Mouse (Mus musculus) neural tube, embryonic 11.5 days (tissue): ENCODE results near the gene Cdkal1. TPM values are rescaled to one million over a fixed set of nuclear protein-coding genes. Genes with fewer than 3 reads are reported as not detected.

ENCODE experiments used
- ATAC-seq: fragments of 200-750 bp; cut with Nextera tagmentation; 2 replicates; pipeline ENCODE4 v1.8.0; 2017; ENCODE audit warnings: moderate number of reproducible peaks, mild to moderate bottlenecking, moderate TSS enrichment, moderate library complexity; ENCODE audit not compliant: insufficient read depth, low FRiP score, low TSS enrichment
- DNase-seq: peaks from one replicate; pipeline ENCODE4 v3.0.0-alpha.2; 2015; ENCODE audit warnings: low spot score
- H3K27ac ChIP-seq: fragments of 300-500 bp; sonication (generic); 2 replicates; pipeline ENCODE4 v1.5.1; 2014; ENCODE audit warnings: low read depth, mild to moderate bottlenecking, low read length
- H3K27me3 ChIP-seq: fragments of 300-500 bp; sonication (generic); 2 replicates; pipeline ENCODE4 v1.6.1; 2014; ENCODE audit warnings: mild to moderate bottlenecking, low read length, mixed read lengths; ENCODE audit not compliant: control insufficient read depth, insufficient read depth
- H3K36me3 ChIP-seq: fragments of 300-500 bp; sonication (generic); 2 replicates; pipeline ENCODE4 v1.6.1; 2014; ENCODE audit warnings: mild to moderate bottlenecking, low read length, moderate library complexity, mixed read lengths; ENCODE audit not compliant: control insufficient read depth, insufficient read depth
- H3K4me1 ChIP-seq: fragments of 300-500 bp; sonication (generic); 2 replicates; pipeline ENCODE4 v1.6.1; 2014; ENCODE audit warnings: low read length, mixed read lengths; ENCODE audit not compliant: control insufficient read depth, insufficient read depth
- H3K4me2 ChIP-seq: fragments of 300-500 bp; sonication (generic); 2 replicates; pipeline ENCODE4 v1.6.1; 2014; ENCODE audit warnings: low read depth, mild to moderate bottlenecking, moderate library complexity
- H3K4me3 ChIP-seq: fragments of 300-500 bp; sonication (generic); 2 replicates; pipeline ENCODE4 v1.5.1; 2014; ENCODE audit warnings: low read depth, low read length
- H3K9ac ChIP-seq: fragments of 300-500 bp; sonication (generic); 2 replicates; pipeline ENCODE4 v1.6.1; 2014; ENCODE audit warnings: mild to moderate bottlenecking, low read length
- H3K9me3 ChIP-seq: fragments of 300-500 bp; sonication (generic); 2 replicates; pipeline ENCODE4 v1.6.1; 2016; ENCODE audit warnings: low read length; ENCODE audit not compliant: control insufficient read depth
- WGBS: fragments of 180-500 bp; shearing (Covaris S2); extraction: QIAGEN DNeasy Blood & Tissue Kit; methylation state at CpG from one replicate; pipeline ENCODE4 v1.1.7; 2014; 5-methylcytosine and 5-hydroxymethylcytosine counted together
- polyA plus RNA-seq: library from polyadenylated mRNA; unstranded; fragments of >200 nt; fragmentation: Nextera tagmentation; extraction: Ambion mirVana; gene quantifications from 2 replicates; pipeline ENCODE4 v1.2.1, GENCODE M21; 2014

Gene Cdkal1
- polyA plus RNA-seq, 1 experiment from 2014 or later: 27.5 TPM

GRCm38 (mm10) chr13:29747347-29747647, 108.2 kb downstream of the Cdkal1 start:
- Histone ChIP-seq H3K27me3 (no peaks in the 10 kb centered on the region), H3K27ac (no peak overlapping the region), H3K4me2 (no peak overlapping the region), H3K9ac (no peak overlapping the region), H3K4me1 (no peaks in the 10 kb centered on the region), H3K36me3 (no peaks in the 10 kb centered on the region), H3K4me3 (no peak overlapping the region), H3K9me3 (no peaks in the 10 kb centered on the region)
- no peak for ATAC-seq
- 74% methylated on average over 3 of the region's 3 CpGs for WGBS
- no peak for DNase-seq

DNA sequence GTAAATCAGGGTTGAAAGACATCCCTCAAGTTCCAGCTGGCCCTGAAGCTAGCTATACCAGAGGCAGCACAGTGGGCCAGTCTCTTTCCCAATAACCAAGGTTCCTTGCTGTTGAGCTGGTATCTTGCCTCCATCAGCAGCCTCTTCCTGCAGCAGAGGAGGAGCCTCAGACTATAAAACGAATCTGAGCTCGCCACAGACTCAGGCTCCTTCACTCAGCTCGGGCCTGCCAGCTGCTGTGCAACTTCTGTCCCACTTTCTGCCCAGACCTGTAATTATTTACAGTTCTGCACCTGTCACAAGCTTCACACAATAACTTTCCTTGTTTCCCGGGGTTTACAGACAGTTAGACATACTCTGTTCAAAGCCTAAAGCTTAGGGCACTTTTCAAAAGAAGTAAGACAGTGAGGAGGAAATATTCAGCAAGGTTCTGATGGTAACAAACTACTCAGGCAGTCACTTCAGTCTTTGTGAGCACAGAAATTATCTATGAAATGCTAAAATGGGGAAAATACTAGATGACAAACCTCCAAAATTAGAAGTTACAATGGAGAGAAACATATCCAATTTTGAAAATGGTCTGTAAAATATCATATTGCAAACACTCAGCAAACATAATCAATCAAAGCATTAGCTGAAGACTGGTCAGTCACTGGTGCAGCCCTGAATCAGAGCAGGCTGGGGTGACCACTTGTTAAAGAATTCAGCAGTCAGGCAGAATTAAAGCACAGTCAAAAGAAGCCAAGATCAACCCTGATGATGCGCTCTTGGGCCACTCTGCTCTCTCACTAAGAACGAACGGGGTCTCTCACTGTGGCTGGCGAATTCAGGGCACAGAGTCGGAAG, 108.8 kb downstream of the Cdkal1 start:
- Histone ChIP-seq H3K9me3 (no peaks in the 10 kb centered on the region), H3K4me3 (no peak overlapping the region), H3K4me2 (no peak overlapping the region), H3K9ac (no peak overlapping the region), H3K27ac (no peak overlapping the region), H3K4me1 (no peaks in the 10 kb centered on the region), H3K36me3 (no peaks in the 10 kb centered on the region), H3K27me3 (no peaks in the 10 kb centered on the region)
- 61% methylated on average over 9 of the region's 9 CpGs for WGBS
- ATAC-seq (no peak; the same call in 1 of the 2 replicates), DNase-seq (no peak)

DNA sequence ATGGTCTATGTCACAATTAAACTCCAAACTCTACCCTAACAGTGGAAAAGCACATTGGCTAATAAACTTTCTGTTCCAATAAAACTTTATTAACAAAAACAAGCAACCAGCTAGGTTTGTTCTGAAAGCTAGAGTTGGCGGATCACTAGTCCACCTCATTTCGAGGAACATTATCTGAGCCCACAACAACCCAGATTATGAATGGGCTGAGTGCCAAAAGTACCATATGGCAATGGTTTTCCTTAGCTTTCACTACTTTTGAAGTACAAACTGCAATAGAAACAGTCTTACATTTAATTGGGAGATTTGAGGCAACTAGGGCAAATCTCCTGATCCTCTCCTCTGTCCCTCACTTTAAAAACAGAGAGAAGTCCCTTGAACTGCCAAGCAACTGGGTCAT, 110.4 kb downstream of the Cdkal1 start:
- Histone ChIP-seq H3K9me3 (no peaks in the 10 kb centered on the region), H3K9ac (no peak overlapping the region), H3K4me1 (no peaks in the 10 kb centered on the region), H3K4me3 (no peak overlapping the region), H3K36me3 (no peaks in the 10 kb centered on the region), H3K4me2 (no peak overlapping the region), H3K27ac (no peak overlapping the region), H3K27me3 (no peaks in the 10 kb centered on the region)
- ATAC-seq (no peak), DNase-seq (no peak)
- 83% methylated on average over 2 of the region's 2 CpGs for WGBS

DNA sequence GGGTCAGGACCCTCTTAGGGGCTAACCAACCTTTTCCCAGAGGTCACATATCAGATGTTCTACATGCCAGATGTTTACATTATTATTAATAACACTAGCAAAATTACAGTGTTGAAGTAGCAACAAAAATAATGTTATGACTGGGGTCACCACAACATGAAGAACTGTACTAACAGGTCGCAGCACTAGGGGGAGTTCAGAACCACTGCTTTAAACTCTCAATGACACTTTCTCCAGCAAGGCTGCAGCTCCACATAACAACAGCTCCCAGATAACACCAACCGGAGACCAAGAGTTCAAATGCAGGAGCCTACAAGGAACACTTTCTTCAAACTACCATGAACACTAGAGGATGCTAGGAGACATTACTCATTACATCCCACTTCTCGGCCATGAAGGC, 111.3 kb downstream of the Cdkal1 start:
- no peak overlapping the region for H3K27ac ChIP-seq
- DNase-seq: no peak
- no peak overlapping the region for H3K4me3 ChIP-seq
- no peaks in the 10 kb centered on the region for H3K36me3 ChIP-seq
- no peak overlapping the region for H3K9ac ChIP-seq
- no peak for ATAC-seq
- H3K4me2 ChIP-seq: no peak overlapping the region
- 85% methylated on average over 3 of the region's 3 CpGs for WGBS
- no peaks in the 10 kb centered on the region for H3K27me3 ChIP-seq
- no peaks in the 10 kb centered on the region for H3K4me1 ChIP-seq
- no peaks in the 10 kb centered on the region for H3K9me3 ChIP-seq

GRCm38 (mm10) chr13:29743761-29744160, 111.7 kb downstream of the Cdkal1 start:
- Histone ChIP-seq H3K4me3 (no peak overlapping the region), H3K4me1 (no peaks in the 10 kb centered on the region), H3K9ac (no peak overlapping the region), H3K9me3 (no peaks in the 10 kb centered on the region), H3K4me2 (no peak overlapping the region), H3K27me3 (no peaks in the 10 kb centered on the region), H3K36me3 (no peaks in the 10 kb centered on the region), H3K27ac (no peak overlapping the region)
- DNase-seq (no peak), ATAC-seq (no peak)
- 85% methylated on average over 4 of the region's 4 CpGs for WGBS

- H3K4me3 ChIP-seq: no peak overlapping the region
- no peaks in the 10 kb centered on the region for H3K9me3 ChIP-seq
- H3K4me2 ChIP-seq: no peak overlapping the region
- whole genome bisulfite sequencing: 78% methylated on average over 5 of the region's 5 CpGs
- no peaks in the 10 kb centered on the region for H3K36me3 ChIP-seq
- DNase-seq (no peak), ATAC-seq (no peak)
- H3K9ac ChIP-seq: no peak overlapping the region
- H3K27me3 ChIP-seq: no peaks in the 10 kb centered on the region
- H3K4me1 ChIP-seq: no peaks in the 10 kb centered on the region
- H3K27ac ChIP-seq: no peak overlapping the region
Measured at GRCm38 (mm10) chr13:29737675-29738461, 117.6 kb downstream of the Cdkal1 start.

DNA sequence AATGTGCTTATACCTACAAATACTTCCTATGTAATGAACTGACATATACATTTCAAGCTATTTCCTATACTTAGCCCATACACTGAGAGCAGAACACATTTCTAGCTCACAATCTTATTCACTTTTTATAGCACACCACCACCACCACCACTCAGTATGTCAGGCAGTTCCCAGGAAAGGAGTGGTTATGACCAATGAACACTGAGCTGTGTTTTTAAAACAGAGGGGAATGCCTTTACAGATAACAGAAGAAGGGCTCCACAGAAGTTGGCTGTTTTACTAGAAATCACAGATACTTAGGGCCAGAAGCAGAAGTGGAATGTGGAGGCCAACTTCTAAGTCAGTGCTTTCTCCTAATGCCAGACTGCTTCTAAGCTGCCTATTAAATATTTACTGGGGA, 121.0 kb downstream of the Cdkal1 start:
- H3K4me1 ChIP-seq: no peaks in the 10 kb centered on the region
- no peaks in the 10 kb centered on the region for H3K9me3 ChIP-seq
- no peaks in the 10 kb centered on the region for H3K36me3 ChIP-seq
- DNase-seq: no peak
- no peak for ATAC-seq
- H3K9ac ChIP-seq: no peak overlapping the region
- H3K4me3 ChIP-seq: no peak overlapping the region
- no peaks in the 10 kb centered on the region for H3K27me3 ChIP-seq
- no peak overlapping the region for H3K4me2 ChIP-seq
- H3K27ac ChIP-seq: no peak overlapping the region

DNA sequence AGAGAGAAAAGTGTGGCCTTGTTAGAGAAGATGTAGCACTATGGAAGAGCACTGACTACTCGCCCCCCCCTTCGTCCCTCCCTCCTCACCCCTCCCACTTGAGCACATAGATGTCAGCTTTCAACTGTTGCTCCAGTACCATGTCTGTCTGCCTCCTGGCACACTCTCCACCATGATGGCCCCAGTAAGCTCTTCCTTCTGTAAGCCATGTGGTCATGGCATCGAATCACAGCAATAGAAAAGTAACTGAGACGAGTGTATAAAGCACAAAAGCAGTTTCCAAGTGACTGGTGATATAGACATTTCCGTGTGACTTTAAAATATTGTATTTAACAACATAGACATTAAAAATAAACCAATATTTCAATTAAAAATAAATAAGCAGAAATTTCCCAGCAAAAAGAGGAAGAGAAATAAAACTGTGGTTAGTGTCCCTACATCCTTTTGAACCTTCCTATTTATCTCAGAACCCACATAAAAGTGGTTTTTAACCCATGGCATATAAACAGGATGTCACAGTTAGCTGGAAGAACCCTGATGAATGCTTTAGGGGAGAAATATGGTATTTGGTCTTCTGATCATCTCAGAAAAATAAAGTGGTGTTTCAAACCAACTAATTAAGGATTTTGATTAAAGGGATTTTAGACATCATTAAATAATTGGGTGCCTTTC, 129.2 kb downstream of the Cdkal1 start:
- DNase-seq: no peak
- WGBS: 92% methylated on average over 5 of the region's 5 CpGs

More for the DNA sequence above, 129.2 kb downstream of the Cdkal1 start:
- Histone ChIP-seq H3K27me3 (no peaks in the 10 kb centered on the region), H3K4me1 (no peaks in the 10 kb centered on the region), H3K9ac (no peak overlapping the region), H3K36me3 (no peaks in the 10 kb centered on the region), H3K9me3 (no peaks in the 10 kb centered on the region), H3K27ac (no peak overlapping the region), H3K4me2 (no peak overlapping the region), H3K4me3 (no peak overlapping the region)
- no peak for ATAC-seq
